Mouse (Mus musculus): Measurements from ENCODE around the gene Alkbh3. TPM values are rescaled to one million over a fixed set of nuclear protein-coding genes. Genes with fewer than 3 reads are reported as not detected.

Gene Alkbh3
- polyA plus RNA-seq, 1 experiment from 2014 or later, result 59.0 TPM

- Histone ChIP-seq H3K27me3 (peaks cover 43% of the 10 kb centered on the region), H3K4me2 (replicated peaks) (no peak overlapping the region), H3K9ac (no peak overlapping the region), H3K36me3 (no peaks in the 10 kb centered on the region), H3K4me3 (no peak overlapping the region), H3K27ac (no peak overlapping the region), H3K4me1 (peaks cover 25% of the 10 kb centered on the region), H3K9me3 (replicated peaks) (no peaks in the 10 kb centered on the region)
- ATAC-seq (ENCODE audit: low FRiP score), result no peak
- WGBS, result 71% methylated on average over 8 of the region's 8 CpGs
Observed at GRCm38 (mm10) chr2:93959346-93959745, 51.3 kb downstream of the Alkbh3 start.

GRCm38 (mm10) chr2:93958216-93958615 is 52.4 kb downstream of the Alkbh3 start:
- Histone ChIP-seq H3K27me3 (peaks cover 52% of the 10 kb centered on the region), H3K9me3 (replicated peaks) (no peaks in the 10 kb centered on the region), H3K36me3 (no peaks in the 10 kb centered on the region), H3K4me3 (no peak overlapping the region), H3K4me1 (peaks cover 22% of the 10 kb centered on the region), H3K4me2 (replicated peaks) (no peak overlapping the region), H3K27ac (no peak overlapping the region), H3K9ac (no peak overlapping the region)
- WGBS, result 70% methylated on average over 3 of the region's 3 CpGs
- ATAC-seq (ENCODE audit: low FRiP score), result no peak

GRCm38 (mm10) chr2:93957785-93958175 is 52.8 kb downstream of the Alkbh3 start:
- Histone ChIP-seq H3K9ac (no peak overlapping the region), H3K27ac (no peak overlapping the region), H3K27me3 (peaks cover 55% of the 10 kb centered on the region), H3K9me3 (replicated peaks) (no peaks in the 10 kb centered on the region), H3K36me3 (no peaks in the 10 kb centered on the region), H3K4me3 (no peak overlapping the region), H3K4me1 (peaks cover 22% of the 10 kb centered on the region), H3K4me2 (replicated peaks) (no peak overlapping the region)
- WGBS, result 44% methylated on average over 8 of the region's 8 CpGs
- ATAC-seq (ENCODE audit: low FRiP score), result no peak

DNA sequence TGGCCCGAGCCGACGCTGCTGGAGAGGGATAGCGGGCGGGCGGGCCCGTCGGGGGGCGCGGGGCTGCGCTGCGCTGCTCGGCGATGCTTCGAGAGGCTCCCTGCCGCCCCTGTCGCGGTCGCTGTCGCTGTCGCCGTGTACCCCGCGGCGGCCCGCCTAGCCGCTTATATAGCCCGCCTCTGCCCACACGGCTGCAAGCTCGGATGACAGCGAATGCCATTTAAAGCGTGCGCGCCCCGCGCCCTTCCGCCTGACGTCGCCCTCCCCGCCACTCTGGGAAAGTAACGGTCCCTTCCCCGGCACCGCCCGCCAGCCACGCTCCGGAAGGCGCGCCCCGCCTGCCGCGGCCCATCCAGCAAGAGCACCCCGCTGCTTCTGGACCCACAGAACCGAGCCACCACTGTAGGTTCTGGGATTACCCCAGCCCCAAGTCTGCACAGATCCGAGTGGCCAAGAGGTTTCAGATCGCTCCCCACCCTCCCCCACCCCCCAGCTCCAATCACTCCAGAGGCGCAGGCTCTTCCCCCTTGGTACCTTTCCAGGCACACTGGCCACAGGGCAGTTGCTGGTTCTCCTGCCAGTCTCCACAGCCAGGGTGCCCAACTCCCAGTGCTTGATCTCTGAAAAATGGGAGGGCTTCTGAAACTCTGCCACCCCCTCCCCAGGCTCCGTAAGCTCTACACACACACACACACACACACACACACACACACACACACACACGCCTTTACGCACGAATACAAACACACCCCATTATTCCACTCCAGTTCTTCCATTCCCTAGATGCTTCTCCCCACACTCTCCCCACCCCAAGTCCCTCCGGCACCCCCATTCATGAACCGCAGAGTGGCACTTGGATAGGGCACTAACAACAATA is 53.5 kb downstream of the Alkbh3 start, which contains the start of gene Gm13889:
Gm13889 (minus strand) TSS at position 294 of the 877 bp plus-strand sequence.
- peak within 1 kb of the TSS; percentile 66; the same call in 1 of the 2 replicates for H3K27ac ChIP-seq
- WGBS, result 4% methylated on average over 52 of the region's 62 CpGs
- peaks cover 60% of the 10 kb centered on the region for H3K27me3 ChIP-seq
- H3K4me3 ChIP-seq, result peak within 1 kb of the TSS; percentile 68
- no peaks in the 10 kb centered on the region for H3K9me3 ChIP-seq (replicated peaks)
- peaks cover 22% of the 10 kb centered on the region for H3K4me1 ChIP-seq
- H3K4me2 ChIP-seq (replicated peaks), result peak within 1 kb of the TSS; percentile 99
- no peaks in the 10 kb centered on the region for H3K36me3 ChIP-seq
- ATAC-seq (ENCODE audit: low FRiP score), result peak; percentile 65
- H3K9ac ChIP-seq, result peak within 1 kb of the TSS; percentile 77

GRCm38 (mm10) chr2:93956331-93956801 is 54.2 kb downstream of the Alkbh3 start:
- Histone ChIP-seq H3K36me3 (no peaks in the 10 kb centered on the region), H3K27ac (0 out of 2 replicates have a peak overlapping the region, but pooled peaks have one; percentile 66), H3K27me3 (peaks cover 60% of the 10 kb centered on the region), H3K4me3 (peak overlapping the region; percentile 68), H3K9ac (peak overlapping the region; percentile 77), H3K4me1 (peaks cover 22% of the 10 kb centered on the region), H3K9me3 (replicated peaks) (no peaks in the 10 kb centered on the region), H3K4me2 (replicated peaks) (peak overlapping the region; percentile 99)
- WGBS, result 0% methylated on average over 43 of the region's 44 CpGs
- ATAC-seq (ENCODE audit: low FRiP score), result peak; percentile 55

DNA sequence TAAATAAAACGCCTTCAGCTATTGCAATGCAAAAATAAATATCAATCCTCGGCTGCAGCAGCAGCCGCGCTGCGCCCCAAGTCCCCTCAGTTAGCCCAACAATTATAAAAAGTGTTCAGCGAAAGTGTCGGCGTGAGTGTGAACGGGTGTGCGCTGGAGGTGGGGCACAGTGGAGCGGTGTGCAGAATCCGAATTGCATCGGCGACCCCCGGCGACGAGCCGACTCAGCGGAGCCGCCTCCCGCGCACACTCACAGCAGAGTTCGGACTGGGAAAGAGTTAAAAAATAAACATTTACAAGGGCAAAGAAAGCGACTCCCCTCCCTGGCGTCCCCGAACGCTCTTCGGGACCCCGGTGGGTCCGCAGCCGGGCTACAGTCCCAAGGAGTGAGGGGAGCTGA is 54.7 kb downstream of the Alkbh3 start:
- WGBS, result under 1% methylated on average over 31 of the region's 31 CpGs
- ATAC-seq (ENCODE audit: low FRiP score), result 0 out of 2 replicates have a peak, but pooled peaks have one; percentile 17
- 0 out of 2 replicates have a peak overlapping the region, but pooled peaks have one; percentile 66 for H3K27ac ChIP-seq

GRCm38 (mm10) chr2:93954781-93955578 is 55.6 kb downstream of the Alkbh3 start:
- WGBS, result under 1% methylated on average over 31 of the region's 32 CpGs
- H3K27me3 ChIP-seq, result peaks cover 60% of the 10 kb centered on the region

More for the DNA sequence above, 54.7 kb downstream of the Alkbh3 start:
- Histone ChIP-seq H3K4me3 (peak overlapping the region; percentile 68), H3K9me3 (replicated peaks) (no peaks in the 10 kb centered on the region), H3K4me2 (replicated peaks) (peak overlapping the region; percentile 99), H3K36me3 (no peaks in the 10 kb centered on the region), H3K9ac (peak overlapping the region; percentile 77), H3K27me3 (peaks cover 60% of the 10 kb centered on the region), H3K4me1 (peaks cover 22% of the 10 kb centered on the region)

GRCm38 (mm10) chr2:93953726-93954125 is 56.9 kb downstream of the Alkbh3 start:
- Histone ChIP-seq H3K27ac (no peak overlapping the region), H3K9me3 (replicated peaks) (no peaks in the 10 kb centered on the region), H3K4me3 (no peak overlapping the region), H3K36me3 (no peaks in the 10 kb centered on the region), H3K27me3 (peaks cover 57% of the 10 kb centered on the region), H3K9ac (no peak overlapping the region; the same call in 1 of the 2 replicates), H3K4me1 (peaks cover 22% of the 10 kb centered on the region), H3K4me2 (replicated peaks) (no peak overlapping the region)
- WGBS, result 85% methylated on average over 9 of the region's 9 CpGs
- no peak for ATAC-seq (ENCODE audit: low FRiP score)

More at GRCm38 (mm10) chr2:93954781-93955578, 55.6 kb downstream of the Alkbh3 start:
- Histone ChIP-seq H3K4me3 (peak overlapping the region; percentile 68), H3K4me1 (peaks cover 22% of the 10 kb centered on the region), H3K4me2 (replicated peaks) (peak overlapping the region; percentile 99), H3K27ac (no peak overlapping the region; the same call in 1 of the 2 replicates), H3K9ac (peak overlapping the region; percentile 77; the same call in 1 of the 2 replicates), H3K36me3 (no peaks in the 10 kb centered on the region), H3K9me3 (replicated peaks) (no peaks in the 10 kb centered on the region)
- ATAC-seq (ENCODE audit: low FRiP score), result no peak

- Histone ChIP-seq H3K4me2 (replicated peaks) (no peak overlapping the region), H3K27me3 (no peaks in the 10 kb centered on the region), H3K9me3 (replicated peaks) (peaks cover 8% of the 10 kb centered on the region; the same call in 1 of the 2 replicates), H3K4me1 (no peaks in the 10 kb centered on the region), H3K4me3 (no peak overlapping the region), H3K27ac (no peak overlapping the region), H3K36me3 (no peaks in the 10 kb centered on the region), H3K9ac (no peak overlapping the region)
- WGBS, result 60% methylated on average over 5 of the region's 5 CpGs
- no peak for ATAC-seq (ENCODE audit: low FRiP score)
Observed at GRCm38 (mm10) chr2:93946976-93947375, 63.6 kb downstream of the Alkbh3 start.

DNA sequence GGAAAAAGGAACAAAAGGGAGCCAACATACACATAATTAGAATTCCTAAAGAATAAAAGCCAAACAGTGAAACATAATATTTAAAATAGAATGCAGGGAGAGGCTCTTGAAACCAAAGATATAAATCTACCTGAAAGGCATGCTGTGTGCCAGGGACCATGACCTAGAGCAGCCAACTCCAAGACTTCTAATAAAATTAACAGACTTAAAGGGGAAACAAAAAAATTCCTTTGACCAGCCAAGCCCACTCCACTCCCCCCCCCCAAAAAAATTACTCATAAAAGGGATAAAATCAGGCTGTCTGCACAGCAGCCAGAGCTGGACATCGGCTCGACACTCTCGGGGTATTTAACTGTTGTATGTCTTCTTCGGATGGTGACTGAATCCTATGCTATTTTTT is 65.8 kb downstream of the Alkbh3 start:
- Histone ChIP-seq H3K27me3 (no peaks in the 10 kb centered on the region), H3K4me3 (no peak overlapping the region), H3K9me3 (replicated peaks) (peaks cover 8% of the 10 kb centered on the region; the same call in 1 of the 2 replicates), H3K36me3 (no peaks in the 10 kb centered on the region), H3K4me1 (no peaks in the 10 kb centered on the region), H3K4me2 (replicated peaks) (no peak overlapping the region), H3K27ac (no peak overlapping the region), H3K9ac (no peak overlapping the region)
- no peak for ATAC-seq (ENCODE audit: low FRiP score)
- WGBS, result 96% methylated on average over 4 of the region's 4 CpGs

DNA sequence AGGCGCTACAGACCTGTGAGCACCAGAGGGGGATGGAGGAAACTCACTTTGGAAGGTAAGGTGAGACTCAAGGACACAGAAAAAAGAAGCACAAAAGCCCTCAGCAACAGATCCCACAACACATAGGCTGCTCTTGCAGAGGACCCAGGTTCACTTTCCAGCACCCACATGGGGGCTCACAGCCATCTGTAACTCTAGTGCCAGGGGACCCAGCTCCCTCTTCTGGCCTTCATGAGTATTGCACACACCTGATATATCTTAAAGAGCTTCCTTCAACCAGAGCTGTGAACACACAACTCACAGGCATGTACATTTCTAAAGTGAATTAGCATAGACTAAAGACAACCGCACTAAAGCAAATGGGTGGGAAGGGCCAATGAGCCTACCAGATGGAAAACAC is 66.5 kb downstream of the Alkbh3 start:
- Histone ChIP-seq H3K9me3 (replicated peaks) (peaks cover 8% of the 10 kb centered on the region; the same call in 1 of the 2 replicates), H3K27me3 (no peaks in the 10 kb centered on the region), H3K4me1 (no peaks in the 10 kb centered on the region), H3K27ac (no peak overlapping the region), H3K36me3 (no peaks in the 10 kb centered on the region), H3K4me2 (replicated peaks) (no peak overlapping the region), H3K4me3 (no peak overlapping the region), H3K9ac (no peak overlapping the region)
- no peak for ATAC-seq (ENCODE audit: low FRiP score)
- 82% methylated on average over 2 of the region's 2 CpGs for WGBS

GRCm38 (mm10) chr2:93941670-93942069 is 68.9 kb downstream of the Alkbh3 start:
- Histone ChIP-seq H3K4me1 (no peaks in the 10 kb centered on the region), H3K4me3 (no peak overlapping the region), H3K27me3 (no peaks in the 10 kb centered on the region), H3K27ac (no peak overlapping the region), H3K4me2 (replicated peaks) (no peak overlapping the region), H3K36me3 (no peaks in the 10 kb centered on the region), H3K9ac (no peak overlapping the region), H3K9me3 (replicated peaks) (peaks cover 8% of the 10 kb centered on the region; the same call in 1 of the 2 replicates)
- 86% methylated on average over 11 of the region's 11 CpGs for WGBS
- ATAC-seq (ENCODE audit: low FRiP score), result no peak
